Mouse (Mus musculus) kidney, postnatal 36 days (tissue): ENCODE data around the gene Apba2.

Experiments used
- DNase-seq, 2 experiments: peaks; one replicate each; pipeline ENCODE4 v3.0.0; 2021 to 2022; ENCODE audit warnings: mixed read lengths in 2 of 2

The Apba2 gene

GRCm38 (mm10) chr7:64533374-64533773 is 31.9 kb downstream of the Apba2 start:
- no peak for DNase-seq

- DNase-seq: no peak
These were observed 33.8 kb downstream of the Apba2 start for GRCm38 (mm10) chr7:64535269-64535668.

GRCm38 (mm10) chr7:64539450-64540148 is 38.1 kb downstream of the Apba2 start:
- DNase-seq: no peak

- DNase-seq: no peak
These were observed 45.3 kb downstream of the Apba2 start for GRCm38 (mm10) chr7:64546801-64547200.

GRCm38 (mm10) chr7:64550856-64551255 is 49.4 kb downstream of the Apba2 start:
- DNase-seq: no peak

GRCm38 (mm10) chr7:64552523-64553190 is 51.2 kb downstream of the Apba2 start:
- DNase-seq: no peak

- peak; percentile 41 to 46 for DNase-seq
These were observed 60.4 kb downstream of the Apba2 start for GRCm38 (mm10) chr7:64561711-64562498.

GRCm38 (mm10) chr7:64564891-64565571 is 63.5 kb downstream of the Apba2 start:
- DNase-seq: no peak

GRCm38 (mm10) chr7:64566371-64567243 is 65.1 kb downstream of the Apba2 start:
- no peak for DNase-seq

- no peak for DNase-seq
These were observed 67.2 kb downstream of the Apba2 start for GRCm38 (mm10) chr7:64568722-64569121.

GRCm38 (mm10) chr7:64569676-64570075 is 68.2 kb downstream of the Apba2 start:
- no peak for DNase-seq

GRCm38 (mm10) chr7:64570914-64571313 is 69.4 kb downstream of the Apba2 start:
- no peak for DNase-seq

GRCm38 (mm10) chr7:64574144-64574543 is 72.6 kb downstream of the Apba2 start:
- no peak for DNase-seq

GRCm38 (mm10) chr7:64576519-64576951 is 75.0 kb downstream of the Apba2 start:
- no peak for DNase-seq

- DNase-seq: no peak
These were observed 76.7 kb downstream of the Apba2 start for GRCm38 (mm10) chr7:64578176-64578575.

- DNase-seq: no peak
These were observed 78.4 kb downstream of the Apba2 start for GRCm38 (mm10) chr7:64579887-64580286.

- DNase-seq: no peak
These were observed 78.8 kb downstream of the Apba2 start for GRCm38 (mm10) chr7:64580293-64580692.

GRCm38 (mm10) chr7:64582358-64582757 is 80.9 kb downstream of the Apba2 start:
- DNase-seq: no peak

- DNase-seq: no peak
These were observed 82.2 kb downstream of the Apba2 start for GRCm38 (mm10) chr7:64583670-64584121.

GRCm38 (mm10) chr7:64586133-64586532 is 84.6 kb downstream of the Apba2 start:
- no peak for DNase-seq

- no peak for DNase-seq
These were observed 85.1 kb downstream of the Apba2 start for GRCm38 (mm10) chr7:64586571-64586970.
